Mouse (Mus musculus) midbrain, embryonic 12.5 days (tissue): Measurements from ENCODE around the gene Osbpl5. TPM values are rescaled to one million over a fixed set of nuclear protein-coding genes. Genes with fewer than 3 reads are reported as not detected.
A peak's percentile ranks its signal among the peaks of the same experiment; 100 is the strongest.

Experiments used
- ATAC-seq: fragments of 200-750 bp; cut with Nextera tagmentation; 2 replicates; pipeline ENCODE4 v1.8.0; 2017; ENCODE audit warnings: low read depth, moderate TSS enrichment, moderate library complexity; ENCODE audit not compliant: low FRiP score
- H3K27ac ChIP-seq: fragments of 300-500 bp; sonication (generic); replicated peaks from 2 replicates; pipeline ENCODE4 v1.5.1; 2016; ENCODE audit warnings: mild to moderate bottlenecking
- H3K27me3 ChIP-seq: fragments of 300-500 bp; sonication (generic); 2 replicates; pipeline ENCODE4 v1.6.1; 2016; ENCODE audit warnings: mild to moderate bottlenecking
- H3K36me3 ChIP-seq: fragments of 300-500 bp; sonication (generic); 2 replicates; pipeline ENCODE4 v1.6.1; 2016
- H3K4me1 ChIP-seq: fragments of 300-500 bp; sonication (generic); 2 replicates; pipeline ENCODE4 v1.6.1; 2016
- H3K4me2 ChIP-seq: fragments of 300-500 bp; sonication (generic); replicated peaks from 2 replicates; pipeline ENCODE4 v1.6.1; 2016; ENCODE audit warnings: mild to moderate bottlenecking, moderate library complexity
- H3K4me3 ChIP-seq: fragments of 300-500 bp; sonication (generic); 2 replicates; pipeline ENCODE4 v1.5.1; 2016; ENCODE audit warnings: mild to moderate bottlenecking
- H3K9ac ChIP-seq: fragments of 300-500 bp; sonication (generic); replicated peaks from 2 replicates; pipeline ENCODE4 v1.6.1; 2016; ENCODE audit warnings: mild to moderate bottlenecking, moderate library complexity
- H3K9me3 ChIP-seq: fragments of 300-500 bp; sonication (generic); 2 replicates; pipeline ENCODE4 v1.6.1; 2016; ENCODE audit warnings: mild to moderate bottlenecking
- WGBS: fragments of 180-500 bp; shearing (Covaris S2); methylation state at CpG from one replicate; pipeline ENCODE4 v1.1.7; 2016; 5-methylcytosine and 5-hydroxymethylcytosine counted together
- polyA plus RNA-seq: library from polyadenylated mRNA; unstranded; fragments of >200 nt; fragmentation: Nextera tagmentation; extraction: Ambion mirVana; gene quantifications from 2 replicates; pipeline ENCODE4 v1.2.1, GENCODE M21; 2016

Gene Osbpl5
- 21.6 and 22.1 TPM in 2 replicates for polyA plus RNA-seq

- peaks cover 10% of the 10 kb centered on the region for H3K4me1 ChIP-seq
- peak; percentile 31; the same call in 1 of the 2 replicates for ATAC-seq
- H3K9ac ChIP-seq, result peak within 1 kb of the TSS; percentile 47; the same call in 1 of the 2 replicates
- no peaks in the 10 kb centered on the region for H3K36me3 ChIP-seq
- H3K4me3 ChIP-seq, result peak within 1 kb of the TSS; percentile 37
- peak within 1 kb of the TSS; percentile 74 for H3K4me2 ChIP-seq
- peaks cover 43% of the 10 kb centered on the region for H3K27me3 ChIP-seq
- no peak within 1 kb of the TSS for H3K27ac ChIP-seq
- WGBS, result 30% methylated on average over 22 of the region's 22 CpGs
- H3K9me3 ChIP-seq, result no peaks in the 10 kb centered on the region
Observed at GRCm38 (mm10) chr7:143756125-143757026, at the start of gene Osbpl5. Osbpl5 (minus strand) TSS chr7:143756985.

- H3K9me3 ChIP-seq, result no peaks in the 10 kb centered on the region
- H3K36me3 ChIP-seq, result peaks cover 85% of the 10 kb centered on the region
- no peak overlapping the region for H3K4me3 ChIP-seq
- no peak overlapping the region for H3K27ac ChIP-seq
- no peak overlapping the region for H3K9ac ChIP-seq
- 85% methylated on average over 5 of the region's 5 CpGs for WGBS
- no peak overlapping the region for H3K4me2 ChIP-seq
- no peaks in the 10 kb centered on the region for H3K4me1 ChIP-seq
- no peaks in the 10 kb centered on the region for H3K27me3 ChIP-seq
- no peak for ATAC-seq
Observed at GRCm38 (mm10) chr7:143805199-143805624, 48.4 kb upstream of the Osbpl5 start.

GRCm38 (mm10) chr7:143801195-143802065, 44.6 kb upstream of the Osbpl5 start:
- Histone ChIP-seq H3K27ac (no peak overlapping the region), H3K9ac (no peak overlapping the region), H3K4me2 (no peak overlapping the region), H3K4me3 (no peak overlapping the region), H3K36me3 (peaks cover 85% of the 10 kb centered on the region), H3K9me3 (no peaks in the 10 kb centered on the region), H3K27me3 (no peaks in the 10 kb centered on the region), H3K4me1 (no peaks in the 10 kb centered on the region)
- no peak for ATAC-seq
- 90% methylated on average over 8 of the region's 8 CpGs for WGBS

- Histone ChIP-seq H3K4me3 (no peak overlapping the region), H3K9me3 (no peaks in the 10 kb centered on the region), H3K27me3 (no peaks in the 10 kb centered on the region), H3K36me3 (peaks cover 85% of the 10 kb centered on the region), H3K9ac (no peak overlapping the region), H3K4me1 (no peaks in the 10 kb centered on the region), H3K27ac (no peak overlapping the region), H3K4me2 (no peak overlapping the region)
- ATAC-seq, result no peak
- WGBS, result 100% methylated on average over 1 of the region's 1 CpGs
Observed at GRCm38 (mm10) chr7:143800770-143801169, 44.0 kb upstream of the Osbpl5 start.

GRCm38 (mm10) chr7:143798783-143799182, 42.0 kb upstream of the Osbpl5 start:
- WGBS, result 87% methylated on average over 4 of the region's 4 CpGs
- ATAC-seq, result no peak
- Histone ChIP-seq H3K36me3 (peaks cover 76% of the 10 kb centered on the region), H3K4me2 (no peak overlapping the region), H3K27ac (no peak overlapping the region), H3K27me3 (no peaks in the 10 kb centered on the region), H3K4me1 (no peaks in the 10 kb centered on the region), H3K9ac (no peak overlapping the region), H3K4me3 (no peak overlapping the region), H3K9me3 (no peaks in the 10 kb centered on the region)

GRCm38 (mm10) chr7:143793121-143793520, 36.3 kb upstream of the Osbpl5 start:
- ATAC-seq, result no peak
- Histone ChIP-seq H3K27me3 (no peaks in the 10 kb centered on the region), H3K9me3 (no peaks in the 10 kb centered on the region), H3K27ac (no peak overlapping the region), H3K4me2 (no peak overlapping the region), H3K9ac (no peak overlapping the region), H3K4me3 (no peak overlapping the region), H3K36me3 (peaks cover 31% of the 10 kb centered on the region), H3K4me1 (no peaks in the 10 kb centered on the region)
- 66% methylated on average over 4 of the region's 4 CpGs for WGBS

- Histone ChIP-seq H3K36me3 (peaks cover 25% of the 10 kb centered on the region), H3K27ac (no peak overlapping the region), H3K4me3 (no peak overlapping the region), H3K9ac (no peak overlapping the region), H3K9me3 (no peaks in the 10 kb centered on the region), H3K4me1 (no peaks in the 10 kb centered on the region), H3K4me2 (no peak overlapping the region), H3K27me3 (no peaks in the 10 kb centered on the region)
- WGBS, result 86% methylated on average over 6 of the region's 6 CpGs
- no peak for ATAC-seq
Observed at GRCm38 (mm10) chr7:143792336-143792985, 35.7 kb upstream of the Osbpl5 start.

- WGBS, result 5% methylated on average over 21 of the region's 21 CpGs
- Histone ChIP-seq H3K27ac (peak within 1 kb of the TSS; percentile 76), H3K9me3 (no peaks in the 10 kb centered on the region), H3K4me2 (peak within 1 kb of the TSS; percentile 70), H3K27me3 (no peaks in the 10 kb centered on the region; the same call in 1 of the 2 replicates), H3K36me3 (no peaks in the 10 kb centered on the region), H3K4me3 (peak within 1 kb of the TSS; percentile 49), H3K9ac (peak within 1 kb of the TSS; percentile 63), H3K4me1 (peaks cover 17% of the 10 kb centered on the region)
- peak; percentile 91 for ATAC-seq
Observed at GRCm38 (mm10) chr7:143783996-143784829, 27.4 kb upstream of the Osbpl5 start, which contains the start of gene Mrgpre. Mrgpre (minus strand) TSS chr7:143784500.

GRCm38 (mm10) chr7:143783378-143783995, 26.7 kb upstream of the Osbpl5 start:
- 8% methylated on average over 5 of the region's 6 CpGs for WGBS
- peak overlapping the region; percentile 70 for H3K4me2 ChIP-seq
- H3K36me3 ChIP-seq, result no peaks in the 10 kb centered on the region
- H3K9ac ChIP-seq, result peak overlapping the region; percentile 63
- H3K27ac ChIP-seq, result peak overlapping the region; percentile 76
- peak overlapping the region; percentile 49 for H3K4me3 ChIP-seq
- H3K4me1 ChIP-seq, result peaks cover 17% of the 10 kb centered on the region
- ATAC-seq, result peak; percentile 58
- H3K9me3 ChIP-seq, result no peaks in the 10 kb centered on the region
- H3K27me3 ChIP-seq, result no peaks in the 10 kb centered on the region; the same call in 1 of the 2 replicates

- no peak for ATAC-seq
- no peaks in the 10 kb centered on the region for H3K36me3 ChIP-seq
- H3K4me1 ChIP-seq, result no peaks in the 10 kb centered on the region
- no peak overlapping the region for H3K9ac ChIP-seq
- no peak overlapping the region for H3K4me2 ChIP-seq
- WGBS, result 63% methylated on average over 2 of the region's 2 CpGs
- no peak overlapping the region for H3K4me3 ChIP-seq
- H3K27ac ChIP-seq, result no peak overlapping the region
- no peaks in the 10 kb centered on the region for H3K9me3 ChIP-seq
- no peaks in the 10 kb centered on the region; the same call in 1 of the 2 replicates for H3K27me3 ChIP-seq
Observed at GRCm38 (mm10) chr7:143777375-143777774, 20.6 kb upstream of the Osbpl5 start.
